Mouse (Mus musculus): ENCODE measurements around the gene Nt5c2.

- TF ChIP-seq CTCF (IDR thresholded peaks at IDR 0.05; ENCODE audit: low read depth): no peak
- no peak for TF ChIP-seq EP300 (IDR thresholded peaks at IDR 0.05; ENCODE audit: low read depth)
These were observed 56.4 kb downstream of the Nt5c2 start for GRCm38 (mm10) chr19:46958566-46958965.

All from liver, postnatal 0 days (tissue).